Mouse (Mus musculus): ENCODE measurements around the gene Afg3l1.
A peak's percentile ranks its signal among the peaks of the same experiment; 100 is the strongest.
"Not testable (repeated sequence)": the region's sequence is repeated elsewhere in the genome, so short reads cannot be mapped to it uniquely, and the experiment has no call there.

The Afg3l1 gene

GRCm38 (mm10) chr8:123477737-123478258 is at the start of gene Afg3l1:
TSS of gene Afg3l1 (plus strand) at chr8:123477903.
- peak; percentile 89 to 98 for DNase-seq

- no peak for DNase-seq
These were observed 49.3 kb upstream of the Afg3l1 start for GRCm38 (mm10) chr8:123428343-123428893.

- DNase-seq, result no peak
These were observed 48.6 kb upstream of the Afg3l1 start for GRCm38 (mm10) chr8:123428939-123429721.

- DNase-seq, result not testable (repeated sequence)
These were observed 48.0 kb upstream of the Afg3l1 start for GRCm38 (mm10) chr8:123429722-123430013.

GRCm38 (mm10) chr8:123430936-123431335 is 46.8 kb upstream of the Afg3l1 start:
- DNase-seq, result not testable (repeated sequence)

- DNase-seq, result no peak
These were observed 45.9 kb upstream of the Afg3l1 start for GRCm38 (mm10) chr8:123431616-123432365.

- no peak for DNase-seq
These were observed 45.3 kb upstream of the Afg3l1 start for GRCm38 (mm10) chr8:123432381-123432780.

GRCm38 (mm10) chr8:123433241-123433974 is 44.3 kb upstream of the Afg3l1 start:
- not testable (repeated sequence) for DNase-seq

- DNase-seq, result no peak
These were observed 35.9 kb upstream of the Afg3l1 start for GRCm38 (mm10) chr8:123441788-123442187.

- DNase-seq, result no peak
These were observed 35.4 kb upstream of the Afg3l1 start for GRCm38 (mm10) chr8:123442351-123442750.

GRCm38 (mm10) chr8:123442871-123443575 is 34.7 kb upstream of the Afg3l1 start:
- peak; percentile 96 to 99 for DNase-seq

GRCm38 (mm10) chr8:123443576-123443921 is 34.2 kb upstream of the Afg3l1 start:
- DNase-seq, result no peak

- no peak for DNase-seq
These were observed 33.6 kb upstream of the Afg3l1 start for GRCm38 (mm10) chr8:123444131-123444530.

GRCm38 (mm10) chr8:123445981-123446380 is 31.7 kb upstream of the Afg3l1 start:
- DNase-seq, result no peak

GRCm38 (mm10) chr8:123446799-123447198 is 30.9 kb upstream of the Afg3l1 start:
- DNase-seq, result no peak

GRCm38 (mm10) chr8:123450783-123451182 is 26.9 kb upstream of the Afg3l1 start:
- DNase-seq, result no peak

GRCm38 (mm10) chr8:123451747-123452146 is 26.0 kb upstream of the Afg3l1 start:
- DNase-seq, result not testable (repeated sequence)

- DNase-seq, result no peak
These were observed 25.6 kb upstream of the Afg3l1 start for GRCm38 (mm10) chr8:123452149-123452548.

- no peak for DNase-seq
These were observed 24.4 kb upstream of the Afg3l1 start for GRCm38 (mm10) chr8:123453291-123453690.

GRCm38 (mm10) chr8:123453951-123454350 is 23.8 kb upstream of the Afg3l1 start:
- DNase-seq, result no peak

- DNase-seq, result no peak
These were observed 23.1 kb upstream of the Afg3l1 start for GRCm38 (mm10) chr8:123454559-123454958.

- DNase-seq, result no peak
These were observed 14.1 kb upstream of the Afg3l1 start for GRCm38 (mm10) chr8:123463651-123464050.
